Mouse (Mus musculus) CH12.LX (cell line): ENCODE data around the gene Gab1.

Source experiments
- CHD2 ChIP-seq: IDR thresholded peaks from 2 replicates; pipeline ENCODE4 v1.6.1; 2011; ENCODE audit warnings: low read length, improper control_type of control experiment
- CTCF ChIP-seq, 2 experiments: IDR thresholded peaks in 1 of 2; conservative IDR thresholded peaks in 1 of 2; 2 replicates each; pipeline ENCODE4 v1.5.1; 2011 to 2012; ENCODE audit warnings: low read depth in 2 of 2, low read length in 2 of 2, improper control_type of control experiment in 1 of 2, inconsistent platforms in 1 of 2, mild to moderate bottlenecking in 1 of 2, moderate library complexity in 1 of 2
- ETS1 ChIP-seq: conservative IDR thresholded peaks from 2 replicates; pipeline ENCODE4 v1.6.1; 2012; ENCODE audit warnings: low read depth, mild to moderate bottlenecking, inconsistent platforms, low read length, improper control_type of control experiment, moderate library complexity
- HCFC1 ChIP-seq: IDR thresholded peaks from 2 replicates; pipeline ENCODE4 v1.6.1; 2012; ENCODE audit warnings: low read depth, mild to moderate bottlenecking, inconsistent platforms, low read length, improper control_type of control experiment
- JUN ChIP-seq: IDR thresholded peaks from 2 replicates; pipeline ENCODE4 v1.6.1; 2011; ENCODE audit warnings: low read depth, mild to moderate bottlenecking, low read length, improper control_type of control experiment, moderate library complexity; ENCODE audit not compliant: insufficient read depth
- POLR2A ChIP-seq: IDR thresholded peaks from 2 replicates; pipeline ENCODE4 v1.6.1; 2011; ENCODE audit warnings: low read depth, mild to moderate bottlenecking, improper control_type of control experiment, low read length
- ZC3H11A ChIP-seq: IDR thresholded peaks from 2 replicates; pipeline ENCODE4 v1.6.1; 2012; ENCODE audit warnings: low read depth, mild to moderate bottlenecking, inconsistent platforms, low read length, improper control_type of control experiment

- TF ChIP-seq CTCF (conservative IDR thresholded peaks at IDR 0.05 in 1 of 2, IDR thresholded peaks at IDR 0.05 in 1 of 2; ENCODE audit: low read depth in 2 of 2, low read length in 2 of 2): no peak
- TF ChIP-seq CHD2: no peak
- no peak for TF ChIP-seq POLR2A
- TF ChIP-seq JUN: no peak
- TF ChIP-seq ETS1: no peak
- no peak for TF ChIP-seq ZC3H11A
- no peak for TF ChIP-seq HCFC1
Measured at GRCm38 (mm10) chr8:80783271-80783670, 97.0 kb downstream of the Gab1 start.
